Mouse (Mus musculus): ENCODE data around the gene Cacna2d1. TPM values are rescaled to one million over a fixed set of nuclear protein-coding genes. Genes with fewer than 3 reads are reported as not detected.

The Cacna2d1 gene
- polyA plus RNA-seq, 2 experiments, result 25.0 to 26.0 TPM

GRCm38 (mm10) chr5:16297170-16297771 lies 362.8 kb downstream of the Cacna2d1 start:
- Histone ChIP-seq H3K9ac (ENCODE audit: low read depth, low read length, severe bottlenecking) (no peak overlapping the region), H3K4me1 (ENCODE audit: control insufficient read depth, insufficient read depth, low read length) (no peaks in the 10 kb centered on the region), H3K4me2 (replicated peaks; ENCODE audit: low read depth, low read length, severe bottlenecking) (no peak overlapping the region), H3K4me3 (replicated peaks; ENCODE audit: low read length) (no peak overlapping the region), H3K36me3 (ENCODE audit: control insufficient read depth, insufficient read depth, low read length) (no peaks in the 10 kb centered on the region), H3K27me3 (ENCODE audit: control insufficient read depth, insufficient read depth, low read length) (no peaks in the 10 kb centered on the region), H3K27ac (replicated peaks; ENCODE audit: low read depth, low read length) (no peak overlapping the region), H3K9me3 (ENCODE audit: control insufficient read depth, low read length) (no peaks in the 10 kb centered on the region)
- no peak for TF ChIP-seq POLR2A (IDR thresholded peaks at IDR 0.05; ENCODE audit: borderline replicate concordance, extremely low read depth, insufficient read depth, insufficient read length)
- DNase-seq (ENCODE audit: low spot score) (peak; percentile 26), ATAC-seq (ENCODE audit: low FRiP score, low read depth) (no peak)
- WGBS, result 62% methylated on average over 4 of the region's 4 CpGs

DNA sequence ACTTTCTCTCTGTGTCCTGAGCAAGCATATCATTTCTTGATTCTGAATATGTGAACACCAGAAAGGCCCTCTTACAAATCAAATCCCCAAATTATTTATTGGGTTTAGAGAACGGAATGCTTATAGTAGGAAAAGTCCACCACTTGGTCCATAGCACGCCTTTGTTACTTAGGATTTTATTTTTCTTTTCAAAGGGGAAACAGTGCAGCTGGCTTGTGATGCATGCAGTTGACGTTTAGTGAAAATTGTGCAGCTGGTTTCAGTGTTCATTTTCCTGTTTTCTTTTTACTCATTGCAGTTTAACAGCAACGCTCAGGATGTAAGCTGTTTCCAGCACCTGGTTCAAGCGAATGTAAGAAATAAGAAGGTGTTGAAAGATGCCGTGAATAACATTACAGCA lies 365.1 kb downstream of the Cacna2d1 start:
- 68% methylated on average over 6 of the region's 6 CpGs for WGBS
- ATAC-seq (ENCODE audit: low FRiP score, low read depth) (no peak), DNase-seq (ENCODE audit: low spot score) (no peak)
- no peak overlapping the region for H3K27ac ChIP-seq (replicated peaks; ENCODE audit: low read depth, low read length)
- no peaks in the 10 kb centered on the region for H3K27me3 ChIP-seq (ENCODE audit: control insufficient read depth, insufficient read depth, low read length)
- no peaks in the 10 kb centered on the region for H3K9me3 ChIP-seq (ENCODE audit: control insufficient read depth, low read length)
- no peak overlapping the region for H3K9ac ChIP-seq (ENCODE audit: low read depth, low read length, severe bottlenecking)
- no peaks in the 10 kb centered on the region for H3K4me1 ChIP-seq (ENCODE audit: control insufficient read depth, insufficient read depth, low read length)
- H3K4me2 ChIP-seq (replicated peaks; ENCODE audit: low read depth, low read length, severe bottlenecking), result no peak overlapping the region
- H3K36me3 ChIP-seq (ENCODE audit: control insufficient read depth, insufficient read depth, low read length), result no peaks in the 10 kb centered on the region
- no peak for TF ChIP-seq POLR2A (IDR thresholded peaks at IDR 0.05; ENCODE audit: borderline replicate concordance, extremely low read depth, insufficient read depth, insufficient read length)
- no peak overlapping the region for H3K4me3 ChIP-seq (replicated peaks; ENCODE audit: low read length)

- ATAC-seq (ENCODE audit: low FRiP score, low read depth), result peak; percentile 71
- H3K4me1 ChIP-seq (ENCODE audit: control insufficient read depth, insufficient read depth, low read length), result no peaks in the 10 kb centered on the region
- no peak for TF ChIP-seq POLR2A (IDR thresholded peaks at IDR 0.05; ENCODE audit: borderline replicate concordance, extremely low read depth, insufficient read depth, insufficient read length)
- H3K4me2 ChIP-seq (replicated peaks; ENCODE audit: low read depth, low read length, severe bottlenecking), result no peak overlapping the region
- H3K36me3 ChIP-seq (ENCODE audit: control insufficient read depth, insufficient read depth, low read length), result no peaks in the 10 kb centered on the region
- H3K9me3 ChIP-seq (ENCODE audit: control insufficient read depth, low read length), result no peaks in the 10 kb centered on the region
- peak; percentile 67 for DNase-seq (ENCODE audit: low spot score)
- H3K4me3 ChIP-seq (replicated peaks; ENCODE audit: low read length), result no peak overlapping the region
- H3K27ac ChIP-seq (replicated peaks; ENCODE audit: low read depth, low read length), result no peak overlapping the region
- 41% methylated on average over 7 of the region's 7 CpGs for WGBS
- H3K9ac ChIP-seq (ENCODE audit: low read depth, low read length, severe bottlenecking), result no peak overlapping the region
- H3K27me3 ChIP-seq (ENCODE audit: control insufficient read depth, insufficient read depth, low read length), result no peaks in the 10 kb centered on the region
Measured at GRCm38 (mm10) chr5:16309168-16310006, 374.9 kb downstream of the Cacna2d1 start.

DNA sequence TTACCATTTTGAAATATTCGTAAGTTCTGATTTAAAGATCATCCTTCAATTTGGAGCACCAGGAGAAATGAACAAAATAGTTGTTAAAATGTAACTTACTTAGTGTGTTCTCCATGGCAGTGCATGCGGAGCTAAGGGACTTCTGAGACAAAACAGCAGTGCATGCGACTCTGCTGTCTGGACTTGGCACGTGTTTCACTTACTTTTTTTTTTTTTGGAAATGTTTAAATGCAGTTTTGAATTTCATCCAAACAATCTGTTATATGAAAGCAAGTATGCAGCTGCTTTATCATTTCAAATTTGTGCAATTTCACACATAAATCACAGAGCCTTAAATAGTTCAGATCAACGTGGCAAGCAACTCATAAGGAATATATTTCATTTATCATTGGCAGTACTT lies 379.8 kb downstream of the Cacna2d1 start:
- H3K4me3 ChIP-seq (replicated peaks; ENCODE audit: low read length), result no peak overlapping the region
- ATAC-seq (ENCODE audit: low FRiP score, low read depth) (no peak), DNase-seq (ENCODE audit: low spot score) (no peak)
- H3K27ac ChIP-seq (replicated peaks; ENCODE audit: low read depth, low read length), result no peak overlapping the region
- H3K36me3 ChIP-seq (ENCODE audit: control insufficient read depth, insufficient read depth, low read length), result peaks cover 2% of the 10 kb centered on the region; the same call in 1 of the 2 replicates
- no peaks in the 10 kb centered on the region for H3K9me3 ChIP-seq (ENCODE audit: control insufficient read depth, low read length)
- no peak overlapping the region for H3K9ac ChIP-seq (ENCODE audit: low read depth, low read length, severe bottlenecking)
- H3K4me2 ChIP-seq (replicated peaks; ENCODE audit: low read depth, low read length, severe bottlenecking), result no peak overlapping the region
- no peaks in the 10 kb centered on the region for H3K27me3 ChIP-seq (ENCODE audit: control insufficient read depth, insufficient read depth, low read length)
- TF ChIP-seq POLR2A (IDR thresholded peaks at IDR 0.05; ENCODE audit: borderline replicate concordance, extremely low read depth, insufficient read depth, insufficient read length), result no peak
- 74% methylated on average over 5 of the region's 5 CpGs for WGBS
- no peaks in the 10 kb centered on the region for H3K4me1 ChIP-seq (ENCODE audit: control insufficient read depth, insufficient read depth, low read length)

DNA sequence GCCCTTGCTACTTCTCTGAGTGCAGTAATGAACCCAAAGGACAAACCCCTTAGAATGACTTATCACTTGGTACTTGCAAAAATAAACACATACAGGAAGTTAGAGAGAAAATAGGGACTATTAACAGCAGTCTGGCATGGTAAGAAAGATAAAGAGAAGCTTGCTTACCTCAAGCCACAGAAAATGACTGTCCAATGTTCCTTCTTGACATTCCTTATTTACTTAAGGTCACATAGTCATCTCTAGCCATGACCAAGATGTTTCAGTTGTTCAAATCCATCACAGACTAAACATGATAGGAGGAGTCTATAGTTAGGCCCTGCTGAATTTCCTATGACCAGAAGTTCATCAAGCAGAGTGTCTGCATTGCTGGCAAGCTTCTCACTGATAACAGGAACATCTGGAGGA lies 381.5 kb downstream of the Cacna2d1 start:
- Histone ChIP-seq H3K9ac (ENCODE audit: low read depth, low read length, severe bottlenecking) (no peak overlapping the region), H3K4me3 (replicated peaks; ENCODE audit: low read length) (no peak overlapping the region), H3K4me2 (replicated peaks; ENCODE audit: low read depth, low read length, severe bottlenecking) (no peak overlapping the region), H3K27ac (replicated peaks; ENCODE audit: low read depth, low read length) (no peak overlapping the region), H3K9me3 (ENCODE audit: control insufficient read depth, low read length) (no peaks in the 10 kb centered on the region), H3K36me3 (ENCODE audit: control insufficient read depth, insufficient read depth, low read length) (peaks cover 6% of the 10 kb centered on the region), H3K27me3 (ENCODE audit: control insufficient read depth, insufficient read depth, low read length) (no peaks in the 10 kb centered on the region), H3K4me1 (ENCODE audit: control insufficient read depth, insufficient read depth, low read length) (no peaks in the 10 kb centered on the region)
- no peak for DNase-seq (ENCODE audit: low spot score)
- TF ChIP-seq POLR2A (IDR thresholded peaks at IDR 0.05; ENCODE audit: borderline replicate concordance, extremely low read depth, insufficient read depth, insufficient read length), result no peak
- ATAC-seq (ENCODE audit: low FRiP score, low read depth), result no peak

All from limb, embryonic 14.5 days (tissue).